Mouse (Mus musculus): Measurements from ENCODE around the gene Celsr1. TPM values are rescaled to one million over a fixed set of nuclear protein-coding genes. Genes with fewer than 3 reads are reported as not detected.

Gene Celsr1
- total RNA-seq (2023): 1.2 and 1.4 TPM in 2 replicates

GRCm38 (mm10) chr15:86033191-86033841 lies at the start of gene Celsr1:
Celsr1 (minus strand) TSS chr15:86033777.

GRCm38 (mm10) chr15:86057413-86057812 lies 23.8 kb upstream of the Celsr1 start, which contains the start of gene Gramd4:
Gramd4 (plus strand) TSS chr15:86057695.

GRCm38 (mm10) chr15:85878848-85879497 lies 154.6 kb downstream of the Celsr1 start, which contains the start of gene Trmu:
Trmu (plus strand) TSS chr15:85879312.

GRCm38 (mm10) chr15:85859490-85860031 lies 174.0 kb downstream of the Celsr1 start, which contains the start of gene Gtse1:
Gtse1 (plus strand) TSS chr15:85859745.

Other genes with a start within 250 kb of the Celsr1 start
- gene Cdpf1, start 222.1 kb downstream of the Celsr1 start, total RNA-seq (2023): 3.5 and 5.3 TPM in 2 replicates
- gene Pkdrej, start 212.0 kb downstream of the Celsr1 start, total RNA-seq (2023): not detected in 2 replicates
- gene Ttc38, start 201.5 kb downstream of the Celsr1 start, total RNA-seq (2023): 5.7 and 6.5 TPM in 2 replicates
- 11.5 and 13.7 TPM in 2 replicates for gene Gtse1, start 174.0 kb downstream of the Celsr1 start, total RNA-seq (2023)
- 4.3 and 6.2 TPM in 2 replicates for gene Trmu, start 154.5 kb downstream of the Celsr1 start, total RNA-seq (2023)
- 9.8 and 11.7 TPM in 2 replicates for gene Gramd4, start 23.9 kb upstream of the Celsr1 start, total RNA-seq (2023)
- gene Cerk, start 152.4 kb upstream of the Celsr1 start, total RNA-seq (2023): 24.4 and 25.4 TPM in 2 replicates
- gene Tbc1d22a, start 180.7 kb upstream of the Celsr1 start, total RNA-seq (2023): 32.3 and 52.2 TPM in 2 replicates